Comparison of ENCODE assay signal across 9 mouse cellular contexts in genomic region chr15:92521686-92522085, GRCm38 (mm10).
A peak's percentile ranks its signal among the peaks of the same experiment; 100 is the strongest.
DNase-seq lines count a peak whose midpoint lies in the region; ATAC-seq and TF ChIP-seq lines count a peak whose summit lies in the region.
"Had no signal": no experiment of that assay in that cellular context is flagged by ENCODE, and none has a peak within 500 bp of the region (broad histone marks: within the 10 kb centered on the region; RNA-seq: fewer than 3 reads in every experiment).

No protein-coding gene starts in this region.

- in situ Hi-C loops in ES-E14 (cut with MboI; ENCODE audit: low sequenced_read_pairs in 2 of 2, unreplicated experiment in 2 of 2), result no loop called here

- H3K4me1 ChIP-seq in heart, embryonic 16.5 days (ENCODE audit: control insufficient read depth, insufficient read depth, low read length), result no peaks in the 10 kb centered on the region; the same call in 1 of the 2 replicates
- H3K4me1 ChIP-seq in heart, adult 2 months (ENCODE audit: control insufficient read depth, insufficient read depth, low read length), result no peaks in the 10 kb centered on the region
- peaks cover 0 to 3% of the 10 kb centered on the region in 2 experiments; a peak in 1 of 4 replicates for H3K4me1 ChIP-seq in ES-E14 (ENCODE audit: control insufficient read depth in 2 of 2, insufficient read depth in 2 of 2, low read length in 2 of 2, poor library complexity in 1 of 2)
- peaks cover 5% of the 10 kb centered on the region; the same call in 1 of the 2 replicates for H3K4me1 ChIP-seq in embryonic facial prominence, embryonic 14.5 days (ENCODE audit: control insufficient read depth, insufficient read depth, low read length)
- H3K4me1 ChIP-seq in limb, embryonic 14.5 days (ENCODE audit: control insufficient read depth, insufficient read depth, low read length), result peaks cover 13% of the 10 kb centered on the region

- 0 out of 2 replicates have a peak, but pooled peaks cover 2% of the 10 kb centered on the region for H3K27me3 ChIP-seq in heart, embryonic 16.5 days (ENCODE audit: control insufficient read depth, insufficient read depth, low read length)
- H3K27me3 ChIP-seq in heart, adult 2 months (ENCODE audit: control insufficient read depth, insufficient read depth, low read length), result no peaks in the 10 kb centered on the region
- H3K27me3 ChIP-seq in embryonic facial prominence, embryonic 14.5 days (replicated peaks; ENCODE audit: control insufficient read depth, insufficient read depth, low read length), result no peaks in the 10 kb centered on the region
- no peaks in the 10 kb centered on the region for H3K27me3 ChIP-seq in limb, embryonic 14.5 days (ENCODE audit: control insufficient read depth, insufficient read depth, low read length)

- TF ChIP-seq EP300 in heart, adult 2 months (IDR thresholded peaks at IDR 0.05; ENCODE audit: insufficient read depth, low read depth, low read length), result no peak

- no peaks in the 10 kb centered on the region for H3K79me2 ChIP-seq in heart, adult 2 months (replicated peaks; ENCODE audit: control insufficient read depth, insufficient read depth, low read length)

- ATAC-seq in heart, embryonic 16.5 days (replicated peaks; ENCODE audit: extremely low read depth, insufficient read depth, low FRiP score), result no peak
- no peak for ATAC-seq in embryonic facial prominence, embryonic 14.5 days (ENCODE audit: low read depth)
- no peak for ATAC-seq in limb, embryonic 14.5 days (ENCODE audit: low FRiP score, low read depth)
- ATAC-seq in CD4-positive, CD25-positive, alpha-beta regulatory T cell, adult 4 months, result no peak
- ATAC-seq in frontal cortex, adult (ENCODE audit: low TSS enrichment), result no peak

- H3K36me3 ChIP-seq in heart, embryonic 16.5 days (ENCODE audit: control insufficient read depth, insufficient read depth), result no peaks in the 10 kb centered on the region
- H3K36me3 ChIP-seq in heart, adult 2 months (ENCODE audit: control insufficient read depth, insufficient read depth, low read length), result no peaks in the 10 kb centered on the region
- no peaks in the 10 kb centered on the region for H3K36me3 ChIP-seq in ES-E14 (ENCODE audit: control insufficient read depth, insufficient read depth, low read length, poor library complexity, severe bottlenecking)
- no peaks in the 10 kb centered on the region for H3K36me3 ChIP-seq in embryonic facial prominence, embryonic 14.5 days (ENCODE audit: control insufficient read depth, insufficient read depth, low read length)
- no peaks in the 10 kb centered on the region for H3K36me3 ChIP-seq in limb, embryonic 14.5 days (ENCODE audit: control insufficient read depth, insufficient read depth, low read length)

- WGBS in heart, embryonic 16.5 days, result 12% methylated on average over 7 of the region's 7 CpGs
- 18% methylated on average over 7 of the region's 7 CpGs for WGBS in heart, adult 2 months
- WGBS in embryonic facial prominence, embryonic 14.5 days, result 20% methylated on average over 7 of the region's 7 CpGs
- WGBS in limb, embryonic 14.5 days, result 15% methylated on average over 7 of the region's 7 CpGs

- TF ChIP-seq CTCF in heart, adult 2 months (IDR thresholded peaks at IDR 0.05), result no peak
- TF ChIP-seq CTCF in gastrocnemius, adult 2 months (IDR thresholded peaks at IDR 0.05), result no peak

- no peak overlapping the region for H3K9ac ChIP-seq in heart, embryonic 16.5 days (ENCODE audit: low read length)
- no peak overlapping the region for H3K9ac ChIP-seq in heart, adult 2 months (ENCODE audit: low read depth, low read length)
- H3K9ac ChIP-seq in ES-E14 (ENCODE audit: insufficient read depth, low read depth, low read length, poor library complexity, severe bottlenecking), result no peak overlapping the region
- H3K9ac ChIP-seq in embryonic facial prominence, embryonic 14.5 days (ENCODE audit: low read depth, low read length), result no peak overlapping the region
- no peak overlapping the region for H3K9ac ChIP-seq in limb, embryonic 14.5 days (ENCODE audit: low read depth, low read length, severe bottlenecking)

- TF ChIP-seq POLR2A in heart, adult 2 months (IDR thresholded peaks at IDR 0.05; ENCODE audit: insufficient read depth, low read depth, low read length), result no peak
- no peak for TF ChIP-seq POLR2A in limb, embryonic 14.5 days (IDR thresholded peaks at IDR 0.05; ENCODE audit: borderline replicate concordance, extremely low read depth, insufficient read depth, insufficient read length)

- no peak overlapping the region for H3K27ac ChIP-seq in heart, embryonic 16.5 days (ENCODE audit: low read length)
- no peak overlapping the region for H3K27ac ChIP-seq in heart, adult 2 months
- H3K27ac ChIP-seq in ES-E14 (ENCODE audit: insufficient read depth, low read depth, low read length, poor library complexity, severe bottlenecking), result no peak overlapping the region; the same call in 1 of the 2 replicates
- H3K27ac ChIP-seq in embryonic facial prominence, embryonic 14.5 days (replicated peaks; ENCODE audit: low read depth, low read length), result no peak overlapping the region
- no peak overlapping the region for H3K27ac ChIP-seq in limb, embryonic 14.5 days (replicated peaks; ENCODE audit: low read depth, low read length)
- H3K27ac ChIP-seq in gastrocnemius, adult 2 months, result no peak overlapping the region

- H3K4me3 ChIP-seq in heart, embryonic 16.5 days (ENCODE audit: low read length), result peak overlapping the region; percentile 29; the same call in 1 of the 2 replicates
- no peak overlapping the region for H3K4me3 ChIP-seq in heart, adult 2 months
- no peak overlapping the region for H3K4me3 ChIP-seq in ES-E14 (ENCODE audit: insufficient read depth in 1 of 2, low read depth in 1 of 2, low read length in 2 of 2, poor library complexity in 1 of 2, severe bottlenecking in 1 of 2)
- no peak overlapping the region for H3K4me3 ChIP-seq in embryonic facial prominence, embryonic 14.5 days (ENCODE audit: low read depth, low read length)
- no peak overlapping the region for H3K4me3 ChIP-seq in limb, embryonic 14.5 days (replicated peaks; ENCODE audit: low read length)
- no peak overlapping the region for H3K4me3 ChIP-seq in gastrocnemius, adult 2 months

- intact Hi-C loops in heart, adult 2 months (cut with DNase I), result no loop called here
- intact Hi-C loops in gastrocnemius, adult 2 months (cut with DNase I), result no loop called here

- H3K9me3 ChIP-seq in heart, embryonic 16.5 days (replicated peaks; ENCODE audit: control insufficient read depth, low read length), result no peaks in the 10 kb centered on the region
- H3K9me3 ChIP-seq in ES-E14 (ENCODE audit: control insufficient read depth, insufficient read depth, low read depth, low read length), result no peaks in the 10 kb centered on the region
- no peaks in the 10 kb centered on the region for H3K9me3 ChIP-seq in embryonic facial prominence, embryonic 14.5 days (ENCODE audit: control insufficient read depth, low read length)
- H3K9me3 ChIP-seq in limb, embryonic 14.5 days (ENCODE audit: control insufficient read depth, low read length), result peaks cover under 1% of the 10 kb centered on the region; the same call in 1 of the 2 replicates

- DNase-seq in heart, adult 2 months, result no peak
- peak; percentile 37 for DNase-seq in ES-E14 (ENCODE audit: low read depth, low spot score)
- peak; percentile 25 for DNase-seq in embryonic facial prominence, embryonic 14.5 days (ENCODE audit: low spot score)
- DNase-seq in limb, embryonic 14.5 days (ENCODE audit: low spot score), result peak; percentile 52
- DNase-seq in gastrocnemius, adult 2 months, result no peak
- DNase-seq: thymus, adult 18-20 months had no signal

- peak overlapping the region; percentile 54 for H3K4me2 ChIP-seq in heart, embryonic 16.5 days (ENCODE audit: low read depth, low read length)
- peak overlapping the region; percentile 33 for H3K4me2 ChIP-seq in embryonic facial prominence, embryonic 14.5 days (ENCODE audit: low read depth, low read length)
- no peak overlapping the region for H3K4me2 ChIP-seq in limb, embryonic 14.5 days (replicated peaks; ENCODE audit: low read depth, low read length, severe bottlenecking)

TF ChIP-seq in ES-E14, 5 proteins besides CTCF, POLR2A, EP300 and RAD21:
- no peak for TF ChIP-seq ZC3H11A (IDR thresholded peaks at IDR 0.05; ENCODE audit: borderline replicate concordance, low read depth, low read length)
- no peak for TF ChIP-seq CHD2 (IDR thresholded peaks at IDR 0.05; ENCODE audit: low read depth, low read length)
- TF ChIP-seq MAFK (IDR thresholded peaks at IDR 0.05; ENCODE audit: insufficient read depth, low read depth, low read length), result no peak
- no peak for TF ChIP-seq HCFC1 (IDR thresholded peaks at IDR 0.05; ENCODE audit: borderline replicate concordance, insufficient read depth, low read length)
- no peak for TF ChIP-seq ZNF384 (IDR thresholded peaks at IDR 0.05; ENCODE audit: low read depth, low read length)

Comparison
In these comparisons a context has a peak if more than half of its experiments do, and no peak if none do; other contexts are left out.
1. DNase-seq: peak in ES-E14 (single experiment), embryonic facial prominence, embryonic 14.5 days (single experiment) and limb, embryonic 14.5 days (single experiment); none in heart, adult 2 months (0 of 2) and gastrocnemius, adult 2 months (single experiment).